Mouse (Mus musculus) cortical plate, adult 2 months (tissue): ENCODE results near the gene Fam227a.

Experiments used
- CTCF ChIP-seq: fragments of 200-500 bp; IDR thresholded peaks from 2 replicates; pipeline ENCODE4 v1.5.1; 2011; ENCODE audit warnings: mild to moderate bottlenecking, control low read depth, low read length; ENCODE audit not compliant: insufficient read depth; ENCODE audit errors: extremely low read depth
- POLR2A ChIP-seq: fragments of 200-500 bp; IDR thresholded peaks from 2 replicates; pipeline ENCODE4 v1.6.1; 2011; ENCODE audit warnings: mild to moderate bottlenecking, low read length, control low read depth; ENCODE audit not compliant: insufficient read depth; ENCODE audit errors: extremely low read depth

DNA sequence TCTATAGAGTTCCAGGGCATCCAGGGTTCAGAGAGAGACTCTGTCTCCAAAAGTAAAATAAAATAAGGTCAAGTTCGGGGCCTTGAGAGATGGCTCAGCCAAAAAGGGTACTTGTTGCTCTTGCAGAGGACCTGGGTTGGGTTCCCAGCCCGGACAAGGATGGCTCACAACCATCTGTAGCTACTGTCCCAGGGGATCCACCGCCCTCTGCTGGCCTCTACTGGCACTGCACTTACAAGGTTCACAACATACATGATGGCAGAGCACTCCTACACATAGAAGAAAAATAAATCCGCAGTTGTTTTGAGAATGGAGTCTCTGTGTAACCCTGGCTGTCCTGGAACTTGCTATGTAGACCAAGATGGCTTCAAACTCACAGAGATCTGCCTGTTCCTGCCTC is 3.1 kb upstream of the Fam227a start:
- peak; percentile 21; the same call in 1 of the 2 replicates for TF ChIP-seq CTCF
- no peak for TF ChIP-seq POLR2A
